Mouse (Mus musculus) left cerebral cortex, adult 2 months (tissue): ENCODE data around the gene Fxyd7. TPM values are rescaled to one million over a fixed set of nuclear protein-coding genes. Genes with fewer than 3 reads are reported as not detected.
A peak's percentile ranks its signal among the peaks of the same experiment; 100 is the strongest.

Source experiments
- DNase-seq, 2 experiments: peaks; one replicate each; pipeline ENCODE4 v3.0.0; 2021 to 2022; ENCODE audit warnings: low spot score in 2 of 2, mixed read lengths in 1 of 2; ENCODE audit errors: extremely low spot score in 1 of 2
- H3K27ac ChIP-seq: fragments of 200-600 bp; 2 replicates; pipeline ENCODE4 v1.8.1; 2022
- H3K4me3 ChIP-seq: fragments of 200-600 bp; 2 replicates; pipeline ENCODE4 v1.8.1; 2022
- CTCF ChIP-seq: fragments of 200-600 bp; IDR thresholded peaks from 2 replicates; pipeline ENCODE4 v1.8.1; 2022; ENCODE audit warnings: antibody characterized with exemption, mild to moderate bottlenecking, moderate library complexity
- intact Hi-C: fragments of 180-260 bp; cut with DNase I; formaldehyde crosslinking; loops from one replicate; pipeline ENCODE4 v1.15.1; 2025
- total RNA-seq, 2 experiments: library from RNA; stranded (reverse); gene quantifications; 2 replicates each; pipeline ENCODE4 v1.2.3; 2021

Fxyd7 gene
- total RNA-seq, 2 experiments from 2014 or later: 174 to 184 TPM

DNA sequence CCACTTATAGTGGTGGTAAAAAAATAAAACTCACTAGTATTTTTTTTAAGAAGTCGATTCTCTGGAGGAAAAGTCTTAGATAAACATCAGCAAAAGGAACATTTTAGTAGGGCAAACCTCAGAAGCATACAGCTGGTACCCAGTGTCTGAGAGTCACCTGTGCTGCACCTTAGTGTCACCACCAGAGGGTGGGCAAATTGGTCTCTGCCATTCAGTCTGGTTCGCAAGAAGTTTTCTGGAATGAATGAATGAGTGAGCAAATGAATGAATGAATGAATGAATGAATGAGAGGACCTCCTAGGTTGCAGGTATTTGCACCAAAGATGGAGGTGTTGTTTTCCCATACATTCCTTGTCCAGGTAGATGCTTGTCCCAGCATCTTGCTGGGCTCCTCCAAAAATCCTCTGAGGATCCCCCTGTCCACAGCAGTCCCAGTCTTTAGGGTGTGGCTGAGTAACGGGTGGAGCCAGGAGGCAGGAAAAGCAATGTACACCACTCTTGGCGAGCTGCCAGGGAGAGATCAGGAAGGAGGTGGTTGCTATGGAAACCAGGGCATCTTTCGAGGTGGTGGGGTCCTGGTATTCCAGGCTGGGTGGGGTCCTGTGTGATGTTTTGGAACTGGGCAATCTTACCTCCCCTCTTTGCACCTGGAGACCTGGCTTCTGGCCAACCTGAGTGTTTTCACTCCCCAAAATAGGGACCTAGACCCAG, 2.0 kb downstream of the Fxyd7 start:
- H3K4me3 ChIP-seq: peak overlapping the region; percentile 65
- intact Hi-C loops: no loop called here
- peak overlapping the region; percentile 97 for H3K27ac ChIP-seq
- peak; percentile 14 for TF ChIP-seq CTCF
- peak in 1 of 2 experiments; percentile 47 for DNase-seq

DNA sequence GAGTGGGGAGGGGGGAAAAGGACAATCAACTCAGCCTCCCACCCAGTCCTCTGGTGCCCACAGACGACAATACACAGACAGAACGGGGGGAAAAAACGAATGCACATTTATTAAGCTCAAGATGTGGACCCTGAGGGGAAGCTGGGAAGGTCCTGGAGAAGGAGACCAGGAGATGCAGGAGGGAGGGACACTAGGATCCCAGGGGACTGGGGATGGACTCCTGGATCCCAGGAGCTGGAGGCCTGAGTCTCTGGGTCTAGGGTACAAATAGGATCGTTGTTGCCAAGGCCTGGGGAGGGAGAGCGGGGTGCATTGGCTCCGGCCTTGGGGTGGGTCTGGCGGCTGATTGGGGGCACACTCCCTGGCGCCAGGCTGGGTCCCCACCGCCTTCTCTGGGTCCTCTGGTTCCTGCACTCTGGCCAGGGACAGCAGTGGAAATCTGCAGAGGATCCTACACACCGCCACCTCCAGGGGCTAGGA, 8.8 kb downstream of the Fxyd7 start, which contains the start of gene Fxyd5:
Gene Fxyd5 (minus strand): TSS at position 51 of the 480 bp plus-strand sequence.
- no peak for DNase-seq
- intact Hi-C loops: no loop called here
- TF ChIP-seq CTCF: no peak
- Histone ChIP-seq H3K27ac (peak within 1 kb of the TSS; percentile 50), H3K4me3 (peak within 1 kb of the TSS; percentile 37)

DNA sequence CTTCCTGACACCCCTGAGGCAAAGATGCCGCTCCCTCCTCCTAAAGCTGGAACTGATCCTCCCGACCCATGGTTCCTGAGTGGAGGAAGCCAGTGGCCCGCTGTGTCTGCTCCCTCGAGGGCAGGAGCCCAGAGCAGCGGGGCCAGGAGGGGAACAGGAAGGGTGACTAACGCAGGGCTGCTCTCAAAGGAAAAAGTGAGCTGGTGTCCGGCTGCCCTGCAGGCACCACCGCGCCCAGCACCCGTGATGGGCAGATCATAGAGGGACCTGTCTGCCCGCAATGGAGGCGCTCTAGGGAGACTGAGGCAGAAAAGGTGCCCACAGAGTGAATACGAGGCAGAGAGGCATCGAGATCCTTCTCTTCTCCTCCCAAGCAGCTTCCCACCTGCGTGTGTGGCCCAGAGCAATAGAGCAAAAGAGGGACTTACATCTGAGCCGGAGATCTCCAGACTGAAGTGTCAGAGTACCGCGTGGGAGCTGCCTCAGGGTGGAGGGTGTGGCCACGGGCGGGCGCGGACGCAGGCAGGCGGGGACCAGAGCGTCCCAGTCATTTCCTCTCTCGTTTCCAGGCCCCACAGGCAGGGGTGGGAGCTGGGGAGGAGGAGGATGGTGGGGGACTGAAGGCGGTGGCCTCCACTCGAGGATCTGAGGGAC, 9.5 kb downstream of the Fxyd7 start:
- peak in 1 of 2 experiments; percentile 30 for DNase-seq
- Histone ChIP-seq H3K4me3 (peak overlapping the region; percentile 37), H3K27ac (peak overlapping the region; percentile 50)
- TF ChIP-seq CTCF: no peak
- intact Hi-C loops: no loop called here

DNA sequence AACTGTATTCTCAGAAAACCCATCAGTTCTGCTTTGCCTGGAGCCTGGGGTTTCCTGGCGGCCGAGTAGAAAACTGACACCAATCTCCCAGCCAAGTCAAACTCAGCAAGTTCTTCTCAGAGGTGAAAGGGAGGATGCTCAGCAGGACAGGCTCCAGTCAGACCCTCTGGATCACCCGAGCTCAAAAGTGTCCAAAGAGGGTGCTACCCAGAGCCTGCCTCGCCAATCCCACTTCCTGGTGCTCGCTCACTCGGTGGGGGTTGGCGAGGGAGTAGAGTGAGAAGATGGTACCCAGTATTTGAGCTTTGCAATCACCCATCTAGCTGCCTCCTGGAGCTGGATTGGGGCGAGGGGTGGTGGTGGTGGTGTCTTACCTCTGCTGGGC, 10.3 kb downstream of the Fxyd7 start:
- TF ChIP-seq CTCF: no peak
- H3K4me3 ChIP-seq: 0 out of 2 replicates have a peak overlapping the region, but pooled peaks have one; percentile 37
- intact Hi-C loops: no loop called here
- DNase-seq: no peak
- H3K27ac ChIP-seq: no peak overlapping the region

DNA sequence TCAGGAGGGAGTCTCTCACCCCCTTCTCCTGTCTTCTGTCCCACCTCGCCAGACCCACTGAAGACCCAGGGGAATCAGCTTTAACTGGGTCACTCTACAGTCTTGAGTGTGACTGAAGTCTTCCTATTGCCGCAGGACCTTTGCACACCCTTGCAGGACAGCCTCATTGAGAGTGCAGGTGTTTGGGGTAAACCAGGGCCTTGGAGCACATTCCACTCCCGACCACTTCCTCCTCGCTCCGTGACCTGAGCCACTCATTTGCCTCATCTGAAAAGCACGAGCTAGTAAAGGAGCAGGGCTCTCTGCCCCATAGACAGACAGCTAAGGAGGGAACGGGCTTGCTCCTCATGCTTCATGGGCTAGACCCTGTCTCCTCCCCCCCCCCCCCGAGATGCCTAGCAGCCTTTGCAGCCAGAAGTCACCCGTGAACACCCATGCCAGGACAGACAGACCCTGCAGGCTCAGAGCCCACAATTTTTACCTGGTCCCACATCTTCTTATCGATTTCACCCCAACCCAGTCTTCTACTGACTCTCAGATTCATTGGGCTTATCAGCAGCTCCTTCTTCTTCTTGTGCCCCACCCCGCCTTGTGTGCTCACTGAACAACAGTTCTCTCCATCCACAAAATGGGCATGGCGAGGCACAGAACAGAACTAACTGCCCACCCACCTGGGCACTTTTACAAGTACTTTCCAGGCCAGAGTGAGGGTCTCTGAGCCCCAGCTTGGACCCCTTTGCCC, 10.8 kb downstream of the Fxyd7 start:
- intact Hi-C loops: no loop called here
- no peak for DNase-seq

DNA sequence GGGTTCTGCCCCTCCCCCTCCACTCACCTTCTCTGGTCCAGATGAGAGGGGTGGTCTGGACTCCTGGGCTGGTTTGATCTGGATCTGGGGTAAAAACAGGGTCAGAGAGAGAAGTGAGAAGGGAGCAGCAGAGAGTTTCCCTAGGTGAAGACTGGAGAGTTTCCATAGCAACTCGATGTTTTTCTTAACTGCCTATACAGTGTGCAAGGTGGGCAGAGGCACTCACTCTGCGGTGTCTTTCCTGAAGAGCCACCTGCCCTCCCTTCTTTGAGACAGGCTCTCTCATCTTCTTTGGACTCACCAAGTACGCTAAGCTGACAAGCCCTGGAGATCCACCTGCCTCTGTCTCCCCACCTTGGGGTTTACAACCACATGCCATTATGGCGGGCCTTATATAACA, 12.3 kb downstream of the Fxyd7 start:
- no peak for TF ChIP-seq CTCF
- H3K27ac ChIP-seq: no peak overlapping the region
- intact Hi-C loops: no loop called here
- no peak for DNase-seq
- H3K4me3 ChIP-seq: no peak overlapping the region

More for the DNA sequence above, 10.8 kb downstream of the Fxyd7 start:
- Histone ChIP-seq H3K4me3 (no peak overlapping the region), H3K27ac (no peak overlapping the region)
- TF ChIP-seq CTCF: no peak

DNA sequence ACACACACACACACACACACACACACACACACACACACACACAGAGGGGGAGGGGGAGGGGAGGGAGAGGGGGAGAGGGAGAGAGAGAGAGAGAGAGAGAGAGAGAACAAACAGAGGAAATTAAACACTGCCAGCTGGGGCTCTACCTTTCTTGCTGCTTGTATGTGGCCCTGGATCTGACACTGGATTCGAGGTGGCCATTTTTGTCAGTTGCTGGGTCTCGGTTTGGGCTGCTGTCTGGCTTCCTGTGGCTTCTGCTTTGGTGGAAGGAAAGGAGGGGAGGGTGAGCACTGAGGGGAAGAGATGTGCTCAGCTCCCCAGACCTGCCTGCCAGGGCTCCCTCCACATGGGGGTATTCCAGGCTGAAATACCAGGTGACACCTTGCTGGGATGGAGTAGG, 13.6 kb downstream of the Fxyd7 start:
- no peak for DNase-seq
- no peak for TF ChIP-seq CTCF
- H3K27ac ChIP-seq: no peak overlapping the region
- intact Hi-C loops: no loop called here
- H3K4me3 ChIP-seq: no peak overlapping the region

DNA sequence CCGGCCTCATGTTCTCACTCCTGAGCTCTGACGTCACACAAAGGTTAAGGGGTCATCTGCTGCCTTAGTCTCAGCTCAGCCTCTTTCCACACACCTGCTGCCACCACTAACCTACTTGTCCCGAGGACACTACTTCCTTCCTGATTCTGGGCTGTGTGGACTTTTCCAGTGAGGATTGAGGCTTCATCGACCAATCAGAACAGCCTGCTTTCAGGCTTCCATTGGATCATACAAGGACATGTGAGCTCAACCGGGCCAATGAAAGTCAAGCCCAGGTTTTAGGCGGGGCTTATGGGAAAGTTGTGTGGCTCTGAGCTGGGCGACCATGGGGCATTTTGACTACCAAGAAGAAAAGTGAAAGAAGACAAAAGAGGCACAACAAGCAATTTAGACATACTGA, 14.3 kb downstream of the Fxyd7 start:
- intact Hi-C loops: no loop called here
- no peak overlapping the region for H3K27ac ChIP-seq
- no peak for TF ChIP-seq CTCF
- DNase-seq: no peak
- no peak overlapping the region for H3K4me3 ChIP-seq

DNA sequence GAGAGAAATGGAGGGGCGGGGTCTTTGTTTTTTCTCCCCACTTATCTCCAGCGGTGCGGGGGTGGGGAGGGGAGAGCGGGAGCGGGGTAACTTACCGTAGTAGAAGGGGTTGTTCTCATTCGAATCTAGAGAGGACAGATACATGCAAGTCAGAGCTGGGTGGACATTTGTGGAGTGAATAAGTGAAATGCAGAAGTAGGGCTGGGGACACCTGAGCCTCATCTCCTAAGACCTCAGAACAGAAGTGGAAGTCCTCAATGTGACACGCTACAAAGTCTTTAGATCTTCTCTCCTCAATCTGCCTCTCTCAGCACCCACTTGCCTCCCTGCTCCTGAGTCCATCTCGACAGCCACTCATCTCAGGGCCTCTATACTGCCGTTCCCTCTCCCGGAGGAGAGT, 16.0 kb downstream of the Fxyd7 start:
- intact Hi-C loops: no loop called here
- TF ChIP-seq CTCF: no peak

DNA sequence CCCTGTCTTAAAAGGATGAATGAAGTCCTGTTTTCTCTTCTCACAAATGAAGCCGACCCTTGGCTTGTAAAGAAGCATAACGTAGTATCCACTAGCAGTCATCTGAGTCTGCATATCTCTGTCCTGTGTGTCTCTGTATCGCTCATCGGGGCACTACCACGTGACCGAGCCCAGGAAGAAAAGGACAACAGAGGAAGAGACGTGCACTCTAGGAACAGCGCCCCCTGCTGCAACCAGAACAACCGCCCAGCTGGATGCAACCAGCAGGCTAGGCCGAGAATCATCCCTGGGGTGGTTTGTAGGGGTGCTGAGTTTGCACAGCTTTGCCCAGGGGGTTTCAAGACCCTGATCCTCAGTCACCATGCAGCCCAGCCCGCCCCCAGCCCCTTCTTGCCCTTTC, 16.5 kb downstream of the Fxyd7 start:
- no peak overlapping the region for H3K27ac ChIP-seq
- H3K4me3 ChIP-seq: no peak overlapping the region
- DNase-seq: no peak
- TF ChIP-seq CTCF: peak; percentile 46
- intact Hi-C loops: loop anchor here (5.0 kb wide), 1 partner anchor 67 kb away; no protein-coding TSS in a partner anchor

More for the DNA sequence above, 16.0 kb downstream of the Fxyd7 start:
- DNase-seq: no peak
- Histone ChIP-seq H3K4me3 (no peak overlapping the region), H3K27ac (no peak overlapping the region)

DNA sequence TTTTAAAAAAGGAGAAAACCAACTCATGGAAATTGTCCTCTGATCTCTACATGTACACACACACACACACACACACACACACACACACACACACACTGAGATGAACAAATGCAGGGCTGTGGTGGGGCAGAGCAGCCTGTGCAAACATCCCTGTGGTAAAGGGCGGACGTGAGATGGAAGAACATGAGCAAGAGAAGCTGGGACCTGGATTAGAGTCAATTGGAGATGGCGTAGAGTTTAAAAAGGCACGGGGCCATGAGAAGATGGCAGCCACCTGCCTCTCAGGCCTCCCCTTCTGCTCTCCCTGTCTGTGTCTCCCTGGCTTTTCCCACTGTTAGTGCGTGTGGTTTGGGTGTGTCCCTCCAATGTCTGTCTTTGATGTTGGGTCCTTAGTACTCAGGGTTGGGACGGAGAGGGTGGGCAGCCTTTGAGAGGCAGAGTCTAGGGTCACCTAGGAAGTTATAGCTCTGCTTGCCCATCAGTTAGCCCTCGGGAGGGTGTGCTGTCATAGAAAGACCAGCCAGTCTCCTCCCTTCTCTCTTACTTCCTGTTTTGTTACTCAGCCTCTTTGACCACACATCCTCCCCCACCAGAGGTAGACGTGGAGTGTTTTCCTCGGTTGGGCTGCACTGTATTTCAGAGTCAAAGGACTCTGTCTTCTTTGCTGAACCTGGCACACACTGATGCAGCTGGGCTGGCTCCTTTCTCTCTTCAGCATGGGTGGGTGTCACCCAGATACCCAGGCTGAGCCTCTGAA, 17.7 kb downstream of the Fxyd7 start:
- no peak overlapping the region for H3K4me3 ChIP-seq
- no peak for TF ChIP-seq CTCF
- DNase-seq: no peak
- H3K27ac ChIP-seq: no peak overlapping the region
- intact Hi-C loops: loop anchor here (5.0 kb wide), 1 partner anchor 66 kb away; no protein-coding TSS in a partner anchor
